Mouse (Mus musculus) heart, embryonic 14.5 days (tissue): Measurements from ENCODE around the gene Gm49387. TPM values are rescaled to one million over a fixed set of nuclear protein-coding genes. Genes with fewer than 3 reads are reported as not detected.

Experiments
- ATAC-seq: fragments of 200-750 bp; cut with Nextera tagmentation; 2 replicates; pipeline ENCODE4 v1.8.0; 2017; ENCODE audit warnings: low read depth, moderate TSS enrichment; ENCODE audit not compliant: insufficient number of reproducible peaks, insufficient read depth, low FRiP score
- H3K27ac ChIP-seq, 2 experiments: fragments of 200-500 bp in 1 of 2; fragments of 300-500 bp in 1 of 2; sonication (generic) in 1 of 2; replicated peaks in 1 of 2; 2 replicates each; pipeline ENCODE4 v1.5.1; 2012 to 2014; ENCODE audit warnings: low read depth in 2 of 2, low read length in 2 of 2, control low read depth in 1 of 2, mild to moderate bottlenecking in 1 of 2, mixed read lengths in 1 of 2; ENCODE audit not compliant: control insufficient read depth in 1 of 2, insufficient read depth in 1 of 2
- H3K27me3 ChIP-seq: fragments of 300-500 bp; sonication (generic); 2 replicates; pipeline ENCODE4 v1.6.1; 2014; ENCODE audit warnings: mild to moderate bottlenecking, low read length, control low read depth; ENCODE audit not compliant: control insufficient read depth, insufficient read depth
- H3K36me3 ChIP-seq: fragments of 300-500 bp; sonication (generic); 2 replicates; pipeline ENCODE4 v1.6.1; 2014; ENCODE audit warnings: mild to moderate bottlenecking, control low read depth, low read length, mixed read lengths; ENCODE audit not compliant: control insufficient read depth, insufficient read depth
- H3K4me1 ChIP-seq, 2 experiments: fragments of 200-500 bp in 1 of 2; fragments of 300-500 bp in 1 of 2; sonication (generic) in 1 of 2; 2 replicates each; pipeline ENCODE4 v1.6.1; 2012 to 2014; ENCODE audit warnings: low read length in 2 of 2, control low read depth in 1 of 2, mixed read lengths in 1 of 2; ENCODE audit not compliant: control insufficient read depth in 2 of 2, insufficient read depth in 2 of 2
- H3K4me2 ChIP-seq: fragments of 300-500 bp; sonication (generic); 2 replicates; pipeline ENCODE4 v1.6.1; 2014; ENCODE audit warnings: mild to moderate bottlenecking, low read length
- H3K4me3 ChIP-seq, 2 experiments: fragments of 200-500 bp in 1 of 2; fragments of 300-500 bp in 1 of 2; sonication (generic) in 1 of 2; 2 replicates each; pipeline ENCODE4 v1.5.1; 2012 to 2014; ENCODE audit warnings: low read length in 2 of 2, mild to moderate bottlenecking in 2 of 2, control low read depth in 1 of 2, low read depth in 1 of 2, moderate library complexity in 1 of 2; ENCODE audit not compliant: control insufficient read depth in 1 of 2, insufficient read depth in 1 of 2
- H3K9ac ChIP-seq: fragments of 300-500 bp; sonication (generic); 2 replicates; pipeline ENCODE4 v1.6.1; 2014; ENCODE audit warnings: mild to moderate bottlenecking, low read length
- H3K9me3 ChIP-seq: fragments of 300-500 bp; sonication (generic); 2 replicates; pipeline ENCODE4 v1.6.1; 2016; ENCODE audit warnings: low read length, control low read depth; ENCODE audit not compliant: control insufficient read depth
- WGBS: fragments of 180-500 bp; shearing (Covaris S2); extraction: QIAGEN DNeasy Blood & Tissue Kit; methylation state at CpG from one replicate; pipeline ENCODE4 v1.1.7; 2014; 5-methylcytosine and 5-hydroxymethylcytosine counted together
- polyA plus RNA-seq: library from polyadenylated mRNA; unstranded; fragments of >200 nt; fragmentation: Nextera tagmentation; extraction: Ambion mirVana; gene quantifications from 2 replicates; pipeline ENCODE4 v1.2.1, GENCODE M21; 2014

The Gm49387 gene
- polyA plus RNA-seq, result 1.2 and 1.8 TPM in 2 replicates

DNA sequence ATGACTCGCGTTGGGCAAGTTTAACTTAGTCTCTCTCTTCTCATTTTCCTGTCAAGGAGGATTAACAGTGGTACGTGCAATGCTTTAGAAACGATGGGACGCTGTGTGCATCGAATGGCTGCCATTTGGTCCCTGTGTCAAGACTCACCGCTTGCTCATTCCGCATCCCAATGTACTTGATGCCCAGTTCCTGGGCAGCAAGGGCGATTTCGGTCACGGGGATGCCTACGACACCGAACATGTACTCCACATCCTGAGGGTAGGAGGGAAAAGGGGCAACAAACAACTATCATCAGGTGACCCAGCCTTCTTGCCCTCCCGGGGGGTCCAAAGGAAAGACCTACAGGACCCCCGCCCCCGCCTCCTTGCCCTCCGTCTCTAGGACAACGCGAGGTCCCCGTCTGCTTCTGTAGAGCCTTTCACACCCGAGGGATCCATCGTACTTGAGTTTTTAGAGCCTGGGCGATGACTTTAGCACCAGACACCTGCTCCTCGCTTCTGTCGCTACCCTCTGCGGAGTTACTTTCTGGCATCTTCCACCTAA lies at the start of gene Gm49387:
Gm49387 (minus strand) TSS at position 533 of the 544 bp plus-strand sequence.
- H3K4me1 ChIP-seq, result peaks cover 0 to 11% of the 10 kb centered on the region in 2 experiments; a peak in 3 of 4 replicates
- ATAC-seq, result no peak; the same call in 1 of the 2 replicates
- peak within 1 kb of the TSS; percentile 78 for H3K4me2 ChIP-seq
- no peaks in the 10 kb centered on the region for H3K36me3 ChIP-seq
- H3K27me3 ChIP-seq, result no peaks in the 10 kb centered on the region
- peak within 1 kb of the TSS; percentile 64 to 92 for H3K27ac ChIP-seq
- 4% methylated on average over 26 of the region's 26 CpGs for WGBS
- H3K9ac ChIP-seq, result peak within 1 kb of the TSS; percentile 73
- peak within 1 kb of the TSS; percentile 53 to 98 for H3K4me3 ChIP-seq
- no peaks in the 10 kb centered on the region for H3K9me3 ChIP-seq

GRCm38 (mm10) chr14:31686231-31686630 lies 45.6 kb upstream of the Gm49387 start:
- H3K4me2 ChIP-seq, result no peak overlapping the region
- no peak overlapping the region for H3K9ac ChIP-seq
- no peak overlapping the region for H3K27ac ChIP-seq
- no peak overlapping the region for H3K4me3 ChIP-seq
- no peaks in the 10 kb centered on the region for H3K36me3 ChIP-seq
- H3K4me1 ChIP-seq, result peaks cover 0 to 10% of the 10 kb centered on the region in 2 experiments; a peak in 2 of 4 replicates
- H3K27me3 ChIP-seq, result no peaks in the 10 kb centered on the region
- WGBS, result 93% methylated on average over 1 of the region's 1 CpGs
- no peak for ATAC-seq
- no peaks in the 10 kb centered on the region for H3K9me3 ChIP-seq

GRCm38 (mm10) chr14:31685680-31686079 lies 45.0 kb upstream of the Gm49387 start:
- Histone ChIP-seq H3K9me3 (no peaks in the 10 kb centered on the region), H3K4me3 (no peak overlapping the region), H3K4me2 (no peak overlapping the region), H3K36me3 (no peaks in the 10 kb centered on the region), H3K9ac (no peak overlapping the region), H3K4me1 (peaks cover 0 to 10% of the 10 kb centered on the region in 2 experiments; a peak in 2 of 4 replicates), H3K27ac (no peak overlapping the region), H3K27me3 (no peaks in the 10 kb centered on the region)
- WGBS, result 88% methylated on average over 10 of the region's 10 CpGs
- ATAC-seq, result no peak

DNA sequence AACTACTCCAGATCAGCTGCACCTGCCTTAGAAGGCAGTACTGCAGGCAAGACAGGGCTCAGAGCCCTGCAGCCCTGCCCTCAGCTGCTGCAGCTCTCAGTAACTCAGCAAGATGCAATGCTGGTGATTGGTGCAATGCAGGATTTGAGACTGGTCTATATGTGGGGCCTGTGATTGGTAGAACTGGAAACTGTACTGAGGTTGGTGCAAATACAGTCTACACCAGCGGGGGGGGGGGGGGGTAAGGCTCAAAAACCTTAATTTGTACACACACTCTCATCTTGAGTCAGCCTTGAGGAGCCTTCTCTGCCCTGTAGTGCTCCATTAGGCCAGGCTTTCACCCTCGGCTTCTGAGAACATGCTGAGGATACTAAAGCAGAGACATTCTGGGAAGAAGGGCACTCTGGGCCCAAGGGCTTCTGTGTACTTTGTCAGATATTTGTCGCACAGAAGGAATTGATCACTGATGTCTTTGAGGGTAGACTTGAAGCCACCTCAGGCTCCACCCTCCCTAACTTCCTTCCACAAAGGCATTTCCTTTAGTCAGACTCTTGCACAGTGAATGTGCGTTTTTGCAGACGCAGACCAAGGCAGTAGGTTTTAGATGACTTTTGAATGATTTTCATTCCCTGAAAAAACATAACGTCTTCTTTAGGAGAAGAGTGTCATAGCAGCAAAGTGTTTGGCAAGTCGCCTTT lies 43.8 kb upstream of the Gm49387 start:
- ATAC-seq, result no peak
- H3K27me3 ChIP-seq, result no peaks in the 10 kb centered on the region
- H3K9ac ChIP-seq, result no peak overlapping the region
- no peak overlapping the region for H3K4me3 ChIP-seq
- peaks cover 0 to 10% of the 10 kb centered on the region in 2 experiments; a peak in 2 of 4 replicates for H3K4me1 ChIP-seq
- H3K27ac ChIP-seq, result no peak overlapping the region
- no peaks in the 10 kb centered on the region for H3K9me3 ChIP-seq
- H3K36me3 ChIP-seq, result no peaks in the 10 kb centered on the region
- 68% methylated on average over 6 of the region's 7 CpGs for WGBS
- H3K4me2 ChIP-seq, result no peak overlapping the region

DNA sequence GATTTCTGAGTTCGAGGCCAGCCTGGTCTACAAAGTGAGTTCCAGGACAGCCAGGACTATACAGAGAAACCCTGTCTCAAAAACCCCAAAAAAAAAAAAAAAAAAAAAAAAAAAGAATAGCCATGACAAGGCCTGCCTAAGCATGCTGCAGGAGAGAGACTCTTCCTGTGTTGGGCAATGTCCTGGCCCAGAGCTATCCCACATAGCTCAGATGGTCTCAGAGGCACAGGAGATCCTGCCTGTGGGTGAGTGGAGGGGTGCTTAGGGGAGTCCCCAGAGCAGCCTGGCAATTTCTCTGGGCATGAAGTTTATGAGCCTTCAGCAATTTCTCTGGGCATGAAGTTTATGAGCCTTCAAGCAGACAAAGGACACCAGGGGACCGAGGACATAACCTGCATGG lies 42.9 kb upstream of the Gm49387 start:
- no peak overlapping the region for H3K4me3 ChIP-seq
- H3K9me3 ChIP-seq, result no peaks in the 10 kb centered on the region
- no peak overlapping the region for H3K4me2 ChIP-seq
- H3K9ac ChIP-seq, result no peak overlapping the region
- H3K4me1 ChIP-seq, result peaks cover 0 to 3% of the 10 kb centered on the region in 2 experiments; a peak in 1 of 4 replicates
- no peak for ATAC-seq
- 96% methylated on average over 1 of the region's 2 CpGs for WGBS
- no peaks in the 10 kb centered on the region for H3K36me3 ChIP-seq
- H3K27ac ChIP-seq, result no peak overlapping the region
- no peaks in the 10 kb centered on the region for H3K27me3 ChIP-seq

DNA sequence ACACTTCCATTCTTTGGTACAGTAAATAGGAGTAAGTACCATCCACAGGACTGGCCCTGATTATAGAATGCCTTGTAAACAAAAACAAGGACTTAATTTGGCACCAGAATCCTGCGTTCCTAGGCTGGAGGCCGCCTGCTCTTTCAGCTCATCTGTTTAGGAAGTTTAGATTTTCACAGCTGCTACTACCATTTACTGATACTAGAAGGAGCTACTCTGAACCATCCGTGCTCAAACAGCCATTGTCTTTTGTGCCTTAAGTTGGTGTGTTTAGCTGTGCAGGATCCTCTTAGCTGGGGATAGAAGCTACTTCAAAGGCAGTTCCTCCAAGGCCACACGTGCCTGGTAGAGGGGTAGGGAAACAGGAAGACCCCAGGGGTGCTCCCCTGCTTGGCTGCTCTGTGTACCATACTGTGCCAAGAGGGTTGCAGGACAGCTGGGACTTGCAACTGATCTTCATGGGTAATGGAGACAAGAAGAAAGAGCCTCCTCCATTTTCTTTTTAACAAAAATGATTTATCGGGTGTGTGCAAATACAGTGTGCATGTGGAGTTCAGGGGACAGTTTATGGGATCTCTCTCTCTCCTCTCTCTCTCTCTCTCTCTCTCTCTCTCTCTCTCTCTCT lies 41.4 kb upstream of the Gm49387 start:
- H3K9me3 ChIP-seq, result no peaks in the 10 kb centered on the region
- WGBS, result 59% methylated on average over 5 of the region's 5 CpGs
- ATAC-seq, result no peak
- H3K36me3 ChIP-seq, result no peaks in the 10 kb centered on the region
- no peak overlapping the region for H3K4me2 ChIP-seq
- no peaks in the 10 kb centered on the region for H3K27me3 ChIP-seq
- H3K9ac ChIP-seq, result no peak overlapping the region
- H3K4me3 ChIP-seq, result no peak overlapping the region
- H3K4me1 ChIP-seq, result peaks cover 0 to 3% of the 10 kb centered on the region in 2 experiments; a peak in 1 of 4 replicates
- H3K27ac ChIP-seq, result no peak overlapping the region

DNA sequence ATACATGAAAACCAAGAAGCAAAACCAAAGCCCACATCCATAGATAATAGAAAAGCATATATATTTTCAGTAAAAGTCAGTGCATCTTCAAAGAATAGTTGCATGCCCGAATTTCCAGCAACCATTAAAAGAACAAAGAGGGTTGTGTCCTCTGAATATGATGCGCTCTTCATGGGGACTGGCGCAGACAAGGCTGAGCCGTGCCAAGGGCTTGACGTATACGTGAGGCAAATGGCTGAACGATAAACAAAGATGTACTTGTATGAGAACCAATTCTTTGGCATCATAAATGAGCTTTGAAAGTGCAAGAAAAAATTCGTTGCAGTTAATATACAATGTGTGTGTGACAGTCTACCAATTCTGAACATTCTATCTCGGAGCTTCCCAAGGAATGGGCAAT lies 40.6 kb upstream of the Gm49387 start:
- no peak overlapping the region for H3K4me2 ChIP-seq
- 82% methylated on average over 9 of the region's 9 CpGs for WGBS
- H3K4me3 ChIP-seq, result no peak overlapping the region
- H3K4me1 ChIP-seq, result peaks cover 0 to 3% of the 10 kb centered on the region in 2 experiments; a peak in 1 of 4 replicates
- H3K9me3 ChIP-seq, result no peaks in the 10 kb centered on the region
- H3K27ac ChIP-seq, result no peak overlapping the region
- no peaks in the 10 kb centered on the region for H3K36me3 ChIP-seq
- no peak overlapping the region for H3K9ac ChIP-seq
- no peaks in the 10 kb centered on the region for H3K27me3 ChIP-seq
- ATAC-seq, result no peak
